Mouse (Mus musculus) layer of hippocampus, postnatal 14 days (tissue): Measurements from ENCODE around the gene Rnf227. TPM values are rescaled to one million over a fixed set of nuclear protein-coding genes. Genes with fewer than 3 reads are reported as not detected.

Experiments
- total RNA-seq, 2 experiments: library from RNA; stranded (reverse); gene quantifications; 2 replicates each; pipeline ENCODE4 v1.2.3; 2021

The Rnf227 gene
- total RNA-seq, 2 experiments from 2014 or later = 71.7 to 76.9 TPM

Other genes starting within 250 kb of the Rnf227 start
- gene Per1, start 245.2 kb upstream of the Rnf227 start, total RNA-seq = 10 to 100 TPM; 84.4 to 86.8 TPM
- under 1 TPM; 0.46 to 0.62 TPM for gene Hes7, start 220.1 kb upstream of the Rnf227 start, total RNA-seq
- gene 9130213A22Rik, start 217.9 kb upstream of the Rnf227 start, total RNA-seq = under 1 TPM; 0.88 to 0.95 TPM
- 1 to 10 TPM; 2.9 to 5.7 TPM for gene Aloxe3, start 214.6 kb upstream of the Rnf227 start, total RNA-seq
- under 1 TPM; 0.65 to 0.95 TPM for gene Alox12b, start 183.5 kb upstream of the Rnf227 start, total RNA-seq
- gene Alox8, start 142.6 kb upstream of the Rnf227 start, total RNA-seq = 1 to 10 TPM; 5.5 to 8.4 TPM
- 1 to 10 TPM; 1.0 to 1.1 TPM for gene Gucy2e, start 103.4 kb upstream of the Rnf227 start, total RNA-seq
- 10 to 100 TPM; 15.3 to 16.9 TPM for gene Cntrob, start 16.7 kb upstream of the Rnf227 start, total RNA-seq
- 10 to 100 TPM; 65.5 to 79.1 TPM for gene Trappc1, start 16.5 kb upstream of the Rnf227 start, total RNA-seq
- gene Kcnab3, start 14.2 kb upstream of the Rnf227 start, total RNA-seq = 10 to 100 TPM; 15.2 to 18.6 TPM
- 100 to 1,000 TPM; 519 to 534 TPM for gene Chd3, start 28.9 kb downstream of the Rnf227 start, total RNA-seq
- 100 to 1,000 TPM in 1 of 2 experiments, 10 to 100 TPM in 1; 99.3 to 111 TPM for gene Naa38, start 55.0 kb downstream of the Rnf227 start, total RNA-seq
- 10 to 100 TPM; 36.0 to 39.7 TPM for gene Cyb5d1, start 55.2 kb downstream of the Rnf227 start, total RNA-seq
- gene Tmem88, start 57.8 kb downstream of the Rnf227 start, total RNA-seq = 1 to 10 TPM; 2.1 to 2.3 TPM
- gene Kdm6b, start 73.2 kb downstream of the Rnf227 start, total RNA-seq = 10 to 100 TPM; 41.7 to 42.8 TPM
- 1 to 10 TPM; 5.8 to 6.3 TPM for gene Dnah2, start 208.6 kb downstream of the Rnf227 start, total RNA-seq
- gene Efnb3, start 219.7 kb downstream of the Rnf227 start, total RNA-seq = 100 to 1,000 TPM; 144 to 156 TPM
- 1 to 10 TPM; 8.6 to 9.5 TPM for gene Wrap53, start 239.8 kb downstream of the Rnf227 start, total RNA-seq
- gene Trp53, start 239.9 kb downstream of the Rnf227 start, total RNA-seq = 10 to 100 TPM; 27.3 to 29.6 TPM